Mouse (Mus musculus): Measurements from ENCODE around the gene Iqgap1. TPM values are rescaled to one million over a fixed set of nuclear protein-coding genes. Genes with fewer than 3 reads are reported as not detected.
"Not testable (repeated sequence)": the region's sequence is repeated elsewhere in the genome, so short reads cannot be mapped to it uniquely, and the experiment has no call there.

Gene Iqgap1
- total RNA-seq, 2 experiments from 2014 or later = 15.7 to 17.2 TPM

- DNase-seq = no peak
- intact Hi-C loops (cut with DNase I) = no loop called here
Observed at GRCm38 (mm10) chr7:80777151-80777550, 48.6 kb downstream of the Iqgap1 start.

- no peak for DNase-seq
- intact Hi-C loops (cut with DNase I) = no loop called here
Observed at GRCm38 (mm10) chr7:80776090-80776489, 49.7 kb downstream of the Iqgap1 start.

- DNase-seq = no peak
- intact Hi-C loops (cut with DNase I) = no loop called here
Observed at GRCm38 (mm10) chr7:80775448-80775904, 50.3 kb downstream of the Iqgap1 start.

GRCm38 (mm10) chr7:80774615-80775447 lies 50.9 kb downstream of the Iqgap1 start:
- intact Hi-C loops (cut with DNase I) = no loop called here
- DNase-seq = no peak

- no peak for DNase-seq
- intact Hi-C loops (cut with DNase I) = no loop called here
Observed at GRCm38 (mm10) chr7:80773834-80774614, 51.8 kb downstream of the Iqgap1 start.

- no peak for DNase-seq
- intact Hi-C loops (cut with DNase I) = no loop called here
Observed at GRCm38 (mm10) chr7:80770466-80770865, 55.3 kb downstream of the Iqgap1 start.

- no peak for DNase-seq
- intact Hi-C loops (cut with DNase I) = no loop called here
Observed at GRCm38 (mm10) chr7:80766861-80767312, 58.9 kb downstream of the Iqgap1 start.

GRCm38 (mm10) chr7:80766072-80766471 lies 59.7 kb downstream of the Iqgap1 start:
- intact Hi-C loops (cut with DNase I) = no loop called here
- no peak for DNase-seq

GRCm38 (mm10) chr7:80763864-80764437 lies 61.8 kb downstream of the Iqgap1 start:
- intact Hi-C loops (cut with DNase I) = no loop called here

GRCm38 (mm10) chr7:80762297-80762696 lies 63.5 kb downstream of the Iqgap1 start:
- no peak for DNase-seq
- intact Hi-C loops (cut with DNase I) = no loop called here

More at GRCm38 (mm10) chr7:80763864-80764437, 61.8 kb downstream of the Iqgap1 start:
- no peak for DNase-seq

- intact Hi-C loops (cut with DNase I) = no loop called here
Observed at GRCm38 (mm10) chr7:80754086-80754485, 71.7 kb downstream of the Iqgap1 start.

GRCm38 (mm10) chr7:80753613-80754012 lies 72.2 kb downstream of the Iqgap1 start:
- DNase-seq = peak in 1 of 2 experiments; percentile 33
- intact Hi-C loops (cut with DNase I) = no loop called here

More at GRCm38 (mm10) chr7:80754086-80754485, 71.7 kb downstream of the Iqgap1 start:
- DNase-seq = no peak

GRCm38 (mm10) chr7:80749624-80750023 lies 76.2 kb downstream of the Iqgap1 start:
- intact Hi-C loops (cut with DNase I) = loop anchor here (10.0 kb wide), 1 partner anchor 405 kb away; no protein-coding TSS in a partner anchor

GRCm38 (mm10) chr7:80749109-80749508 lies 76.7 kb downstream of the Iqgap1 start:
- DNase-seq = not testable (repeated sequence)
- intact Hi-C loops (cut with DNase I) = loop anchor here (10.0 kb wide), 1 partner anchor 406 kb away; no protein-coding TSS in a partner anchor

More at GRCm38 (mm10) chr7:80749624-80750023, 76.2 kb downstream of the Iqgap1 start:
- no peak for DNase-seq

GRCm38 (mm10) chr7:80747371-80747770 lies 78.4 kb downstream of the Iqgap1 start:
- intact Hi-C loops (cut with DNase I) = loop anchor here (10.0 kb wide), 1 partner anchor 407 kb away; no protein-coding TSS in a partner anchor
- DNase-seq = no peak

GRCm38 (mm10) chr7:80746166-80746761 lies 79.5 kb downstream of the Iqgap1 start:
- DNase-seq = no peak

GRCm38 (mm10) chr7:80745746-80746145 lies 80.0 kb downstream of the Iqgap1 start:
- intact Hi-C loops (cut with DNase I) = loop anchor here (10.0 kb wide), 1 partner anchor 409 kb away; no protein-coding TSS in a partner anchor
- no peak for DNase-seq

More at GRCm38 (mm10) chr7:80746166-80746761, 79.5 kb downstream of the Iqgap1 start:
- intact Hi-C loops (cut with DNase I) = loop anchor here (10.0 kb wide), 1 partner anchor 409 kb away; no protein-coding TSS in a partner anchor

GRCm38 (mm10) chr7:80745250-80745649 lies 80.5 kb downstream of the Iqgap1 start:
- DNase-seq = no peak
- intact Hi-C loops (cut with DNase I) = loop anchor here (10.0 kb wide), 1 partner anchor 410 kb away; no protein-coding TSS in a partner anchor

- DNase-seq = no peak
- intact Hi-C loops (cut with DNase I) = loop anchor here (5.0 to 10.0 kb wide), 2 partner anchors 58 to 411 kb away; no protein-coding TSS in a partner anchor
Observed at GRCm38 (mm10) chr7:80743920-80744630, 81.7 kb downstream of the Iqgap1 start.

All from gastrocnemius, postnatal 36 days (tissue).